In the genomic region with DNA sequence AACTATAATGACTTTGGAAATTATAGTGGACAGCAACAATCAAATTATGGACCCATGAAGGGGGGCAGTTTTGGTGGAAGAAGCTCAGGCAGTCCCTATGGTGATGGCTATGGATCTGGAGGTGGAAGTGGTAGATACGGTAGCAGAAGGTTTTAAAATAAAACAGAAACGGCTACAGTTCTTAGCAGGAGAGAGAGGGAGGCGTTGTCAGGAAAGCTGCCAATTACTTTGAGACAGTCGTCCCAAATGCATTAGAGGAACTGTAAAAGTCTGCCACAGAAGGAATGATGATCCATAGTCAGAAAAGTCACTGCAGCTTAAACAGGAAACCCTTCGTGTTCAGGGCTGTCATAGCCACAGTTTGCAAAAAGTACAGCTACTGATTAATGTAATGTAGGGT, we compare ENCODE assay signal across 4 mouse cellular contexts. TPM values are rescaled to one million over a fixed set of nuclear protein-coding genes. Genes with fewer than 3 reads are reported as not detected.
"Had no signal": no experiment of that assay in that cellular context is flagged by ENCODE, and none has a peak within 500 bp of the region (broad histone marks: within the 10 kb centered on the region; RNA-seq: fewer than 3 reads in every experiment).

No protein-coding gene starts in this region.

RNA-seq across cellular contexts. Expression of a gene that starts 24.1 kb away (rescaled TPM):
- total RNA-seq: megakaryocyte progenitor cell, adult 5-6 weeks; megakaryocyte, adult 5-6 weeks; megakaryocyte-erythroid progenitor cell, adult 5-6 weeks; monocyte, adult 5-6 weeks had no signal
